Mouse (Mus musculus) CH12.LX (cell line): ENCODE results near the gene 4921507P07Rik. TPM values are rescaled to one million over a fixed set of nuclear protein-coding genes. Genes with fewer than 3 reads are reported as not detected.

Experiments
- DNase-seq: peaks from one replicate; pipeline ENCODE4 v3.0.0-alpha.2; 2013; ENCODE audit errors: extremely low read depth
- H3K27ac ChIP-seq: 2 replicates; pipeline ENCODE4 v1.5.1; 2012; ENCODE audit warnings: low read depth, mild to moderate bottlenecking, control low read depth, moderate library complexity; ENCODE audit not compliant: insufficient read depth
- H3K27me3 ChIP-seq: replicated peaks from 2 replicates; pipeline ENCODE3; 2012; ENCODE audit warnings: inconsistent platforms
- H3K36me3 ChIP-seq, 2 experiments: replicated peaks in 1 of 2; 2 replicates each; pipeline versions ENCODE3 to v1.6.1; 2012; ENCODE audit warnings: inconsistent platforms in 1 of 2, low read length in 1 of 2, mild to moderate bottlenecking in 1 of 2, mixed read lengths in 1 of 2, moderate library complexity in 1 of 2; ENCODE audit not compliant: control insufficient read depth in 1 of 2, insufficient read depth in 1 of 2
- H3K4me1 ChIP-seq, 2 experiments: 2 replicates each; pipeline ENCODE4 v1.6.1; 2012; ENCODE audit warnings: inconsistent platforms in 1 of 2, moderate library complexity in 1 of 2; ENCODE audit not compliant: insufficient read depth in 2 of 2, control insufficient read depth in 1 of 2
- H3K4me2 ChIP-seq: 2 replicates; pipeline ENCODE4 v1.6.1; 2012; ENCODE audit warnings: low read depth, mild to moderate bottlenecking, control low read depth; ENCODE audit not compliant: poor library complexity, insufficient read depth, severe bottlenecking
- H3K4me3 ChIP-seq, 3 experiments: fragments of 150-350 bp in 1 of 3; sonication (generic) in 1 of 3; replicated peaks in 1 of 3; 2 replicates each; pipeline versions ENCODE3 to v1.5.1; 2011 to 2012; ENCODE audit warnings: low read depth in 2 of 3, low read length in 2 of 3, mild to moderate bottlenecking in 2 of 3, moderate library complexity in 2 of 3, control low read depth in 1 of 3, improper control_type of control experiment in 1 of 3, inconsistent platforms in 1 of 3, mixed read lengths in 1 of 3; ENCODE audit not compliant: poor library complexity in 1 of 3
- H3K79me2 ChIP-seq: replicated peaks from 2 replicates; pipeline ENCODE4 v1.6.1; 2012; ENCODE audit warnings: mild to moderate bottlenecking, moderate library complexity; ENCODE audit not compliant: control insufficient read depth, poor library complexity, insufficient read depth, severe bottlenecking; ENCODE audit errors: extremely low read depth
- H3K9ac ChIP-seq: 2 replicates; pipeline ENCODE4 v1.6.1; 2012; ENCODE audit warnings: low read depth, mild to moderate bottlenecking, control low read depth, moderate library complexity; ENCODE audit not compliant: insufficient read depth
- H3K9me3 ChIP-seq: replicated peaks from 2 replicates; pipeline ENCODE3; 2012; ENCODE audit warnings: low read length, inconsistent platforms, mixed read lengths
- BHLHE40 ChIP-seq: IDR thresholded peaks from 2 replicates; pipeline ENCODE4 v1.6.1; 2011; ENCODE audit warnings: mild to moderate bottlenecking, low read depth, low read length, improper control_type of control experiment
- CTCF ChIP-seq, 2 experiments: IDR thresholded peaks in 1 of 2; conservative IDR thresholded peaks in 1 of 2; 2 replicates each; pipeline ENCODE4 v1.5.1; 2011 to 2012; ENCODE audit warnings: low read depth in 2 of 2, low read length in 2 of 2, improper control_type of control experiment in 1 of 2, inconsistent platforms in 1 of 2, mild to moderate bottlenecking in 1 of 2, moderate library complexity in 1 of 2
- HCFC1 ChIP-seq: IDR thresholded peaks from 2 replicates; pipeline ENCODE4 v1.6.1; 2012; ENCODE audit warnings: low read depth, mild to moderate bottlenecking, inconsistent platforms, low read length, improper control_type of control experiment
- JUN ChIP-seq: IDR thresholded peaks from 2 replicates; pipeline ENCODE4 v1.6.1; 2011; ENCODE audit warnings: low read depth, mild to moderate bottlenecking, low read length, improper control_type of control experiment, moderate library complexity; ENCODE audit not compliant: insufficient read depth
- MAX ChIP-seq: IDR thresholded peaks from 2 replicates; pipeline ENCODE4 v1.6.1; 2011; ENCODE audit warnings: low read length, improper control_type of control experiment
- MXI1 ChIP-seq: IDR thresholded peaks from 2 replicates; pipeline ENCODE4 v1.6.1; 2011; ENCODE audit warnings: mild to moderate bottlenecking, low read depth, low read length, improper control_type of control experiment
- POLR2A ChIP-seq: IDR thresholded peaks from 2 replicates; pipeline ENCODE4 v1.6.1; 2011; ENCODE audit warnings: low read depth, mild to moderate bottlenecking, improper control_type of control experiment, low read length
- RAD21 ChIP-seq: IDR thresholded peaks from 2 replicates; pipeline ENCODE4 v1.6.1; 2011; ENCODE audit warnings: low read depth, mild to moderate bottlenecking, low read length, improper control_type of control experiment, moderate library complexity
- SMC3 ChIP-seq: IDR thresholded peaks from 2 replicates; pipeline ENCODE4 v1.6.1; 2011; ENCODE audit warnings: low read depth, low read length, improper control_type of control experiment
- TBP ChIP-seq: conservative IDR thresholded peaks from 2 replicates; pipeline ENCODE4 v1.6.1; 2011; ENCODE audit warnings: low read depth, low read length, improper control_type of control experiment
- TCF12 ChIP-seq: IDR thresholded peaks from 2 replicates; pipeline ENCODE4 v1.6.1; 2014; ENCODE audit warnings: low read depth, mild to moderate bottlenecking, inconsistent platforms, low read length, improper control_type of control experiment
- ZC3H11A ChIP-seq: IDR thresholded peaks from 2 replicates; pipeline ENCODE4 v1.6.1; 2012; ENCODE audit warnings: low read depth, mild to moderate bottlenecking, inconsistent platforms, low read length, improper control_type of control experiment
- ZKSCAN1 ChIP-seq: IDR thresholded peaks from 2 replicates; pipeline ENCODE4 v1.6.1; 2012; ENCODE audit warnings: low read depth, inconsistent platforms, low read length, improper control_type of control experiment, borderline replicate concordance
- ZNF384 ChIP-seq: IDR thresholded peaks from 2 replicates; pipeline ENCODE4 v1.6.1; 2012; ENCODE audit warnings: low read depth, low read length, improper control_type of control experiment, inconsistent platforms
- dilution Hi-C: fragments of 300-500 bp; cut with MboI; formaldehyde crosslinking; loops from 2 replicates; pipeline ENCODE4 v1.14.3; 2020; ENCODE audit warnings: low sequenced_read_pairs; ENCODE audit not compliant: extremely low pct_unique_long_range_greater_than_20kb, extremely low pct_ligation_motif_present
- in situ Hi-C: fragments of 300-500 bp; cut with MboI; formaldehyde crosslinking; loops from 3 replicates; pipeline ENCODE4 v1.14.3; 2019; ENCODE audit warnings: low sequenced_read_pairs, low pct_ligation_motif_present, low pct_unique_long_range_greater_than_20kb, mixed read lengths
- polyA plus RNA-seq: library from polyadenylated mRNA; unstranded; fragments of >175 nt; gene quantifications from 2 replicates; pipeline ENCODE4 v1.2.1, GENCODE M21; 2012; ENCODE audit warnings: low read depth; ENCODE audit not compliant: insufficient read length
- total RNA-seq, 2 experiments: library from RNA; depleted of rRNA; stranded (reverse); fragments of 300-350 nt in 1 of 2; fragments of >200 nt in 1 of 2; gene quantifications; 2 replicates each; pipeline ENCODE4 v1.2.3; 2012 to 2014

Gene 4921507P07Rik
- total and polyA plus RNA-seq, 3 experiments, result 0.13 TPM; not detected in 2

- Histone ChIP-seq H3K9me3 (no peaks in the 10 kb centered on the region), H3K4me1 (no peaks in the 10 kb centered on the region), H3K4me2 (peak overlapping the region; percentile 40; the same call in 1 of the 2 replicates), H3K27ac (no peak overlapping the region), H3K27me3 (no peaks in the 10 kb centered on the region), H3K9ac (no peak overlapping the region), H3K4me3 (no peak overlapping the region), H3K79me2 (no peaks in the 10 kb centered on the region), H3K36me3 (no peaks in the 10 kb centered on the region)
- dilution Hi-C loops (no loop called here), in situ Hi-C loops (loop anchor here (25.0 kb wide), 2 partner anchors 415 to 1015 kb away; partner anchors contain the start of gene Mpp6)
- TF ChIP-seq BHLHE40 (no peak), ZC3H11A (no peak), ZKSCAN1 (no peak), TBP (no peak)
- no peak for DNase-seq
Measured at GRCm38 (mm10) chr6:50527416-50527815, 69.0 kb downstream of the 4921507P07Rik start.

GRCm38 (mm10) chr6:50526597-50527024, 69.8 kb downstream of the 4921507P07Rik start:
- no peak overlapping the region for H3K4me3 ChIP-seq
- H3K27me3 ChIP-seq, result no peaks in the 10 kb centered on the region
- H3K4me2 ChIP-seq, result peak overlapping the region; percentile 55; the same call in 1 of the 2 replicates
- H3K79me2 ChIP-seq, result no peaks in the 10 kb centered on the region
- DNase-seq, result peak; percentile 52
- dilution Hi-C loops (no loop called here), in situ Hi-C loops (loop anchor here (25.0 kb wide), 2 partner anchors 414 to 1014 kb away; partner anchors contain the start of gene Mpp6)
- H3K9me3 ChIP-seq, result no peaks in the 10 kb centered on the region
- no peak overlapping the region for H3K27ac ChIP-seq
- TF ChIP-seq RAD21 (peak; percentile 79), JUN (no peak), POLR2A (no peak), ZC3H11A (peak; percentile 60; the same call in 1 of the 2 replicates), SMC3 (peak; percentile 92), MAX (peak; percentile 26; the same call in 1 of the 2 replicates), ZNF384 (peak; percentile 62; the same call in 1 of the 2 replicates), TCF12 (no peak), MXI1 (no peak), CTCF (conservative IDR thresholded peaks at IDR 0.05 in 1 of 2, IDR thresholded peaks at IDR 0.05 in 1 of 2; ENCODE audit: low read depth in 2 of 2, low read length in 2 of 2) (peak; percentile 89 to 98)
- no peaks in the 10 kb centered on the region for H3K4me1 ChIP-seq
- H3K36me3 ChIP-seq, result no peaks in the 10 kb centered on the region
- H3K9ac ChIP-seq, result no peak overlapping the region

GRCm38 (mm10) chr6:50525846-50526245, 70.6 kb downstream of the 4921507P07Rik start:
- in situ Hi-C loops, result loop anchor here (25.0 kb wide), 2 partner anchors 414 to 1014 kb away; partner anchors contain the start of gene Mpp6
- Histone ChIP-seq H3K36me3 (no peaks in the 10 kb centered on the region), H3K79me2 (no peaks in the 10 kb centered on the region), H3K4me2 (no peak overlapping the region), H3K9me3 (no peaks in the 10 kb centered on the region), H3K9ac (no peak overlapping the region), H3K4me3 (no peak overlapping the region), H3K27ac (no peak overlapping the region), H3K27me3 (no peaks in the 10 kb centered on the region), H3K4me1 (no peaks in the 10 kb centered on the region)
- TF ChIP-seq HCFC1, result no peak
- no peak for DNase-seq
- dilution Hi-C loops, result no loop called here
